In the genomic region with DNA sequence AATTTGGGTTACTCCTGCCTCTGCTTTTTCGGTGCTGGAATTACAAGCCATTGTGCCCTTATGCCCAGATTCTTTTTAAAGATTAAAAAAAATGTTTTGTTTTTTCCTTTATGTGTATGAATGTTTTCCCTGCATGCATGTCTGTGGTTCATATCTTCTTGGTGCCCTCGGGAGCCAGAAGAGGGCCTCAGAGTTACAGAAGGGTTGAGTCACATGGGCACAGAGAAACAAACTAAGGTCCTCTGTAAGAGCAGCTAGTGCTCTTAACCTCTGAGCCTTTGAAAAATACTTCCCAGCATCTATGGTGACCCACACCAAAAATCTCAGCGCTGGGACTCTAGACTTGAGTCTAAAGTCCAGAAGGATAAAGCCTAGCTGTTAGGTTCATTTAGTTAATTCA, we compare ENCODE assay signal across 8 mouse cellular contexts. TPM values are rescaled to one million over a fixed set of nuclear protein-coding genes. Genes with fewer than 3 reads are reported as not detected.
DNase-seq lines count a peak whose midpoint lies in the region; ATAC-seq and TF ChIP-seq lines count a peak whose summit lies in the region.

No protein-coding gene starts in this region.

- no peaks in the 10 kb centered on the region for H3K27me3 ChIP-seq in heart, postnatal 0 days (ENCODE audit: control insufficient read depth, insufficient read depth, low read length)
- no peaks in the 10 kb centered on the region for H3K27me3 ChIP-seq in stomach, postnatal 0 days (ENCODE audit: control insufficient read depth, insufficient read depth, low read length)

- H3K36me3 ChIP-seq in heart, postnatal 0 days (replicated peaks; ENCODE audit: control insufficient read depth, insufficient read depth, low read length), result peaks cover 17% of the 10 kb centered on the region
- H3K36me3 ChIP-seq in stomach, postnatal 0 days (ENCODE audit: control insufficient read depth, insufficient read depth, low read length), result peaks cover 11% of the 10 kb centered on the region

- peak overlapping the region; percentile 83 for H3K4me3 ChIP-seq in heart, postnatal 0 days (ENCODE audit: low read depth, low read length)
- peak overlapping the region; percentile 66 for H3K4me3 ChIP-seq in stomach, postnatal 0 days (ENCODE audit: low read depth, low read length)

- TF ChIP-seq EP300 in heart, postnatal 0 days (IDR thresholded peaks at IDR 0.05; ENCODE audit: low read depth), result no peak
- no peak for TF ChIP-seq EP300 in stomach, postnatal 0 days (optimal IDR thresholded peaks at IDR 0.05)

- H3K9ac ChIP-seq in heart, postnatal 0 days (replicated peaks; ENCODE audit: low read depth, low read length), result peak overlapping the region; percentile 73
- peak overlapping the region; percentile 70 for H3K9ac ChIP-seq in stomach, postnatal 0 days (ENCODE audit: low read length)

- peak; percentile 18 for DNase-seq in gastrocnemius, adult 18-20 months (ENCODE audit: low spot score)
- DNase-seq in gastrocnemius, postnatal 10 days, result no peak
- DNase-seq in MEL-GATA-1-ER (ENCODE audit: extremely low read depth, low read depth), result peak; percentile 59
- DNase-seq in embryo, embryonic 11 days, result peak; percentile 39
- DNase-seq in heart, postnatal 0 days (ENCODE audit: low spot score), result peak; percentile 80
- DNase-seq in kidney, postnatal 4 days, result peak; percentile 23 to 57
- peak; percentile 29 for DNase-seq in stomach, postnatal 0 days (ENCODE audit: low spot score)

- peak; percentile 73 for ATAC-seq in heart, postnatal 0 days (ENCODE audit: insufficient read depth, low read depth)
- ATAC-seq in megakaryocyte progenitor cell, adult 5-6 weeks (replicated peaks; ENCODE audit: poor library complexity), result peak; percentile 70
- peak; percentile 61 for ATAC-seq in stomach, postnatal 0 days (ENCODE audit: low FRiP score, low TSS enrichment)

- peak; percentile 33; the same call in 1 of the 2 replicates for TF ChIP-seq CTCF in heart, postnatal 0 days (IDR thresholded peaks at IDR 0.05; ENCODE audit: low read depth)
- peak; percentile 63 for TF ChIP-seq CTCF in stomach, postnatal 0 days (IDR thresholded peaks at IDR 0.05; ENCODE audit: low read depth)

- H3K4me2 ChIP-seq in heart, postnatal 0 days (ENCODE audit: low read depth, low read length), result peak overlapping the region; percentile 80
- H3K4me2 ChIP-seq in stomach, postnatal 0 days (replicated peaks; ENCODE audit: low read depth), result peak overlapping the region; percentile 76

- H3K9me3 ChIP-seq in heart, postnatal 0 days (replicated peaks; ENCODE audit: control insufficient read depth, low read length), result no peaks in the 10 kb centered on the region
- no peaks in the 10 kb centered on the region for H3K9me3 ChIP-seq in stomach, postnatal 0 days (ENCODE audit: control insufficient read depth, low read length)

- WGBS in heart, postnatal 0 days, result 20% methylated on average over 3 of the region's 3 CpGs
- 13% methylated on average over 3 of the region's 3 CpGs for WGBS in stomach, postnatal 0 days

- H3K27ac ChIP-seq in heart, postnatal 0 days (ENCODE audit: low read depth), result peak overlapping the region; percentile 96
- peak overlapping the region; percentile 90 for H3K27ac ChIP-seq in stomach, postnatal 0 days (replicated peaks)

- H3K4me1 ChIP-seq in heart, postnatal 0 days (ENCODE audit: control insufficient read depth, insufficient read depth), result no peaks in the 10 kb centered on the region
- H3K4me1 ChIP-seq in stomach, postnatal 0 days (replicated peaks; ENCODE audit: control insufficient read depth, insufficient read depth), result no peaks in the 10 kb centered on the region

RNA-seq across cellular contexts. Expression of a gene that starts 0.6 kb away (rescaled TPM):
- total RNA-seq in gastrocnemius, adult 18-20 months (2021), result 1 to 10 TPM in 1 of 2 experiments, under 1 TPM in 1; 0.91 to 1.7 TPM
- 1 to 10 TPM; 3.9 to 6.5 TPM for total RNA-seq in gastrocnemius, postnatal 10 days (2021)
- 0.80 and 1.2 TPM in 2 replicates for total RNA-seq in heart, postnatal 0 days (2014; rRNA removed; ENCODE audit: low replicate concordance)
- polyA plus RNA-seq in heart, postnatal 0 days (2015; fragmentation: Nextera tagmentation; extraction: Ambion mirVana), result 5.7 and 6.1 TPM in 2 replicates
- total RNA-seq in megakaryocyte progenitor cell, adult 5-6 weeks (2015), result 16.2 and 18.7 TPM in 2 replicates
- total RNA-seq in megakaryocyte progenitor cell, adult 5-6 weeks (2017), result 15.6 and 21.3 TPM in 2 replicates
- 10.2 and 10.4 TPM in 2 replicates for polyA plus RNA-seq in stomach, postnatal 0 days (2015; fragmentation: Nextera tagmentation; extraction: Ambion mirVana)

RNA-seq across cellular contexts. Expression of a gene that starts 26.1 kb away (rescaled TPM):
- under 1 TPM; 0.53 to 0.66 TPM for total RNA-seq in gastrocnemius, adult 18-20 months (2021)
- 1 to 10 TPM; 2.0 to 2.7 TPM for total RNA-seq in gastrocnemius, postnatal 10 days (2021)
- 2.0 and 5.5 TPM in 2 replicates for total RNA-seq in heart, postnatal 0 days (2014; rRNA removed; ENCODE audit: low replicate concordance)
- 3.8 and 4.2 TPM in 2 replicates for polyA plus RNA-seq in heart, postnatal 0 days (2015; fragmentation: Nextera tagmentation; extraction: Ambion mirVana)
- 2.1 and 3.0 TPM in 2 replicates for total RNA-seq in megakaryocyte progenitor cell, adult 5-6 weeks (2015)
- 0.95 and 2.6 TPM in 2 replicates for total RNA-seq in megakaryocyte progenitor cell, adult 5-6 weeks (2017)
- polyA plus RNA-seq in stomach, postnatal 0 days (2015; fragmentation: Nextera tagmentation; extraction: Ambion mirVana), result 1.9 and 2.3 TPM in 2 replicates
